Mouse (Mus musculus): ENCODE results near the gene March6. TPM values are rescaled to one million over a fixed set of nuclear protein-coding genes. Genes with fewer than 3 reads are reported as not detected.

Gene March6
- total RNA-seq, 1 experiment: 67.6 TPM

GRCm38 (mm10) chr15:31562847-31563246, 32.0 kb upstream of the March6 start:
- H3K4me3 ChIP-seq (ENCODE audit: insufficient read depth in 1 of 2, low read depth in 1 of 2, low read length in 2 of 2, poor library complexity in 1 of 2, severe bottlenecking in 1 of 2): no peak overlapping the region
- no peak overlapping the region for H3K27ac ChIP-seq (ENCODE audit: insufficient read depth, low read depth, low read length, poor library complexity, severe bottlenecking)
- no peaks in the 10 kb centered on the region for H3K36me3 ChIP-seq (ENCODE audit: control insufficient read depth, insufficient read depth, low read length, poor library complexity, severe bottlenecking)
- DNase-seq (ENCODE audit: low read depth, low spot score): no peak
- in situ Hi-C loops (cut with MboI; ENCODE audit: low sequenced_read_pairs in 2 of 2, unreplicated experiment in 2 of 2): no loop called here
- no peak overlapping the region for H3K9ac ChIP-seq (ENCODE audit: insufficient read depth, low read depth, low read length, poor library complexity, severe bottlenecking)
- peaks cover 4 to 5% of the 10 kb centered on the region in 2 experiments; a peak in 2 of 4 replicates for H3K4me1 ChIP-seq (ENCODE audit: control insufficient read depth in 2 of 2, insufficient read depth in 2 of 2, low read length in 2 of 2, poor library complexity in 1 of 2)
- TF ChIP-seq ZNF384 (IDR thresholded peaks at IDR 0.05; ENCODE audit: low read depth, low read length): no peak
- no peak for TF ChIP-seq ZC3H11A (IDR thresholded peaks at IDR 0.05; ENCODE audit: borderline replicate concordance, low read depth, low read length)
- no peak for TF ChIP-seq CHD2 (IDR thresholded peaks at IDR 0.05; ENCODE audit: low read depth, low read length)
- no peak for TF ChIP-seq HCFC1 (IDR thresholded peaks at IDR 0.05; ENCODE audit: borderline replicate concordance, insufficient read depth, low read length)
- no peak for TF ChIP-seq MAFK (IDR thresholded peaks at IDR 0.05; ENCODE audit: insufficient read depth, low read depth, low read length)
- no peaks in the 10 kb centered on the region for H3K9me3 ChIP-seq (ENCODE audit: control insufficient read depth, insufficient read depth, low read depth, low read length)

GRCm38 (mm10) chr15:31561976-31562375, 31.1 kb upstream of the March6 start:
- H3K27ac ChIP-seq (ENCODE audit: insufficient read depth, low read depth, low read length, poor library complexity, severe bottlenecking): no peak overlapping the region
- H3K9me3 ChIP-seq (ENCODE audit: control insufficient read depth, insufficient read depth, low read depth, low read length): no peaks in the 10 kb centered on the region
- H3K36me3 ChIP-seq (ENCODE audit: control insufficient read depth, insufficient read depth, low read length, poor library complexity, severe bottlenecking): no peaks in the 10 kb centered on the region
- peaks cover 4 to 5% of the 10 kb centered on the region in 2 experiments; a peak in 2 of 4 replicates for H3K4me1 ChIP-seq (ENCODE audit: control insufficient read depth in 2 of 2, insufficient read depth in 2 of 2, low read length in 2 of 2, poor library complexity in 1 of 2)
- no peak overlapping the region for H3K4me3 ChIP-seq (ENCODE audit: insufficient read depth in 1 of 2, low read depth in 1 of 2, low read length in 2 of 2, poor library complexity in 1 of 2, severe bottlenecking in 1 of 2)
- TF ChIP-seq MAFK (IDR thresholded peaks at IDR 0.05; ENCODE audit: insufficient read depth, low read depth, low read length) (no peak), ZC3H11A (IDR thresholded peaks at IDR 0.05; ENCODE audit: borderline replicate concordance, low read depth, low read length) (no peak), ZNF384 (IDR thresholded peaks at IDR 0.05; ENCODE audit: low read depth, low read length) (no peak), HCFC1 (IDR thresholded peaks at IDR 0.05; ENCODE audit: borderline replicate concordance, insufficient read depth, low read length) (no peak), CHD2 (IDR thresholded peaks at IDR 0.05; ENCODE audit: low read depth, low read length) (no peak)
- peak; percentile 37 for DNase-seq (ENCODE audit: low read depth, low spot score)
- H3K9ac ChIP-seq (ENCODE audit: insufficient read depth, low read depth, low read length, poor library complexity, severe bottlenecking): no peak overlapping the region
- in situ Hi-C loops (cut with MboI; ENCODE audit: low sequenced_read_pairs in 2 of 2, unreplicated experiment in 2 of 2): no loop called here

GRCm38 (mm10) chr15:31561390-31561789, 30.5 kb upstream of the March6 start:
- DNase-seq (ENCODE audit: low read depth, low spot score): no peak
- no peak overlapping the region for H3K4me3 ChIP-seq (ENCODE audit: insufficient read depth in 1 of 2, low read depth in 1 of 2, low read length in 2 of 2, poor library complexity in 1 of 2, severe bottlenecking in 1 of 2)
- no peak overlapping the region for H3K27ac ChIP-seq (ENCODE audit: insufficient read depth, low read depth, low read length, poor library complexity, severe bottlenecking)
- H3K9me3 ChIP-seq (ENCODE audit: control insufficient read depth, insufficient read depth, low read depth, low read length): no peaks in the 10 kb centered on the region
- peaks cover 4 to 5% of the 10 kb centered on the region in 2 experiments; a peak in 2 of 4 replicates for H3K4me1 ChIP-seq (ENCODE audit: control insufficient read depth in 2 of 2, insufficient read depth in 2 of 2, low read length in 2 of 2, poor library complexity in 1 of 2)
- no peak overlapping the region for H3K9ac ChIP-seq (ENCODE audit: insufficient read depth, low read depth, low read length, poor library complexity, severe bottlenecking)
- no peaks in the 10 kb centered on the region for H3K36me3 ChIP-seq (ENCODE audit: control insufficient read depth, insufficient read depth, low read length, poor library complexity, severe bottlenecking)
- no peak for TF ChIP-seq MAFK (IDR thresholded peaks at IDR 0.05; ENCODE audit: insufficient read depth, low read depth, low read length)
- no peak for TF ChIP-seq HCFC1 (IDR thresholded peaks at IDR 0.05; ENCODE audit: borderline replicate concordance, insufficient read depth, low read length)
- no peak for TF ChIP-seq ZC3H11A (IDR thresholded peaks at IDR 0.05; ENCODE audit: borderline replicate concordance, low read depth, low read length)
- no peak for TF ChIP-seq CHD2 (IDR thresholded peaks at IDR 0.05; ENCODE audit: low read depth, low read length)
- no peak for TF ChIP-seq ZNF384 (IDR thresholded peaks at IDR 0.05; ENCODE audit: low read depth, low read length)
- in situ Hi-C loops (cut with MboI; ENCODE audit: low sequenced_read_pairs in 2 of 2, unreplicated experiment in 2 of 2): no loop called here

- peaks cover 2 to 7% of the 10 kb centered on the region in 2 experiments; a peak in 3 of 4 replicates for H3K4me1 ChIP-seq (ENCODE audit: control insufficient read depth in 2 of 2, insufficient read depth in 2 of 2, low read length in 2 of 2, poor library complexity in 1 of 2)
Measured at GRCm38 (mm10) chr15:31554855-31555254, 24.0 kb upstream of the March6 start.

More at GRCm38 (mm10) chr15:31554855-31555254, 24.0 kb upstream of the March6 start:
- no peak overlapping the region for H3K27ac ChIP-seq (ENCODE audit: insufficient read depth, low read depth, low read length, poor library complexity, severe bottlenecking)
- no peak overlapping the region for H3K4me3 ChIP-seq (ENCODE audit: insufficient read depth in 1 of 2, low read depth in 1 of 2, low read length in 2 of 2, poor library complexity in 1 of 2, severe bottlenecking in 1 of 2)
- no peak for DNase-seq (ENCODE audit: low read depth, low spot score)
- H3K36me3 ChIP-seq (ENCODE audit: control insufficient read depth, insufficient read depth, low read length, poor library complexity, severe bottlenecking): no peaks in the 10 kb centered on the region
- no peaks in the 10 kb centered on the region for H3K9me3 ChIP-seq (ENCODE audit: control insufficient read depth, insufficient read depth, low read depth, low read length)
- no peak overlapping the region for H3K9ac ChIP-seq (ENCODE audit: insufficient read depth, low read depth, low read length, poor library complexity, severe bottlenecking)
- in situ Hi-C loops (cut with MboI; ENCODE audit: low sequenced_read_pairs in 2 of 2, unreplicated experiment in 2 of 2): no loop called here
- no peak for TF ChIP-seq ZNF384 (IDR thresholded peaks at IDR 0.05; ENCODE audit: low read depth, low read length)
- no peak for TF ChIP-seq HCFC1 (IDR thresholded peaks at IDR 0.05; ENCODE audit: borderline replicate concordance, insufficient read depth, low read length)
- no peak for TF ChIP-seq MAFK (IDR thresholded peaks at IDR 0.05; ENCODE audit: insufficient read depth, low read depth, low read length)
- no peak for TF ChIP-seq CHD2 (IDR thresholded peaks at IDR 0.05; ENCODE audit: low read depth, low read length)
- no peak for TF ChIP-seq ZC3H11A (IDR thresholded peaks at IDR 0.05; ENCODE audit: borderline replicate concordance, low read depth, low read length)

Measured in ES-E14 (cell line).